Mouse (Mus musculus) liver, embryonic 14.5 days (tissue): ENCODE data around the gene Map2k1. TPM values are rescaled to one million over a fixed set of nuclear protein-coding genes. Genes with fewer than 3 reads are reported as not detected.
A peak's percentile ranks its signal among the peaks of the same experiment; 100 is the strongest.
"Not testable (repeated sequence)": the region's sequence is repeated elsewhere in the genome, so short reads cannot be mapped to it uniquely, and the experiment has no call there.

Experiments
- ATAC-seq: fragments of 200-750 bp; cut with Nextera tagmentation; 2 replicates; pipeline ENCODE4 v1.8.0; 2017; ENCODE audit warnings: moderate number of reproducible peaks, mild to moderate bottlenecking, moderate library complexity; ENCODE audit not compliant: insufficient read depth
- DNase-seq, 3 experiments: peaks; one replicate each; pipeline ENCODE4 v3.0.0-alpha.2; 2012 to 2013; ENCODE audit warnings: low read depth in 3 of 3, low spot score in 3 of 3
- H3K27ac ChIP-seq: fragments of 300-500 bp; sonication (generic); 2 replicates; pipeline ENCODE4 v1.5.1; 2014; ENCODE audit warnings: moderate library complexity, mild to moderate bottlenecking, control low read depth, inconsistent platforms
- H3K27me3 ChIP-seq: fragments of 300-500 bp; sonication (generic); 2 replicates; pipeline ENCODE4 v1.6.1; 2014; ENCODE audit warnings: mild to moderate bottlenecking, low read length, moderate library complexity; ENCODE audit not compliant: control insufficient read depth, insufficient read depth
- H3K36me3 ChIP-seq: fragments of 300-500 bp; sonication (generic); replicated peaks from 2 replicates; pipeline ENCODE4 v1.6.1; 2014; ENCODE audit warnings: low read depth; ENCODE audit not compliant: control insufficient read depth, insufficient read depth
- H3K4me1 ChIP-seq, 2 experiments: fragments of 200-500 bp in 1 of 2; fragments of 300-500 bp in 1 of 2; sonication (generic) in 1 of 2; replicated peaks; 2 replicates each; pipeline ENCODE4 v1.6.1; 2012 to 2014; ENCODE audit warnings: antibody characterized with exemption in 1 of 2, inconsistent platforms in 1 of 2, low read length in 1 of 2; ENCODE audit not compliant: control insufficient read depth in 2 of 2, insufficient read depth in 2 of 2
- H3K4me2 ChIP-seq: fragments of 300-500 bp; sonication (generic); 2 replicates; pipeline ENCODE4 v1.6.1; 2014; ENCODE audit warnings: low read depth, mild to moderate bottlenecking, control low read depth, moderate library complexity
- H3K4me3 ChIP-seq, 2 experiments: fragments of 200-500 bp in 1 of 2; fragments of 300-500 bp in 1 of 2; sonication (generic) in 1 of 2; 2 replicates each; pipeline ENCODE4 v1.5.1; 2012 to 2014; ENCODE audit warnings: low read depth in 2 of 2, low read length in 2 of 2, mild to moderate bottlenecking in 2 of 2, control low read depth in 1 of 2, inconsistent platforms in 1 of 2, moderate library complexity in 1 of 2; ENCODE audit not compliant: insufficient read depth in 1 of 2
- H3K9ac ChIP-seq: fragments of 300-500 bp; sonication (generic); replicated peaks from 2 replicates; pipeline ENCODE4 v1.6.1; 2014; ENCODE audit warnings: mild to moderate bottlenecking, control low read depth, moderate library complexity
- H3K9me3 ChIP-seq: fragments of 300-500 bp; sonication (generic); 2 replicates; pipeline ENCODE4 v1.6.1; 2016; ENCODE audit warnings: low read length, mixed read lengths; ENCODE audit not compliant: control insufficient read depth
- CTCF ChIP-seq: IDR thresholded peaks from 2 replicates; pipeline ENCODE4 v1.5.1; 2016; ENCODE audit warnings: antibody characterized with exemption, low read depth, control low read depth
- EP300 ChIP-seq: IDR thresholded peaks from 2 replicates; pipeline ENCODE4 v1.6.1; 2016; ENCODE audit warnings: antibody characterized with exemption, low read depth
- WGBS: fragments of 180-500 bp; shearing (Covaris S2); extraction: QIAGEN DNeasy Blood & Tissue Kit; methylation state at CpG from one replicate; pipeline ENCODE4 v1.1.7; 2014; ENCODE audit not compliant: insufficient replicate concordance; 5-methylcytosine and 5-hydroxymethylcytosine counted together
- polyA plus RNA-seq, 2 experiments: library from polyadenylated mRNA; depleted of rRNA in 1 of 2; stranded (reverse) in 1 of 2; unstranded in 1 of 2; fragments of >200 nt; fragmentation: Nextera tagmentation in 1 of 2; extraction: Ambion mirVana in 1 of 2; gene quantifications; 2 replicates each; pipeline versions ENCODE4 v1.2.1 to v1.2.3; 2012 to 2014

Map2k1 gene
- polyA plus RNA-seq, 2 experiments: 13.5 to 25.7 TPM

- Histone ChIP-seq H3K9me3 (no peaks in the 10 kb centered on the region), H3K4me1 (peaks cover 8 to 13% of the 10 kb centered on the region in 2 experiments), H3K4me2 (peak overlapping the region; percentile 71), H3K36me3 (peaks cover 43% of the 10 kb centered on the region), H3K27ac (peak overlapping the region; percentile 55), H3K4me3 (peak overlapping the region; percentile 93 to 95), H3K27me3 (no peaks in the 10 kb centered on the region), H3K9ac (peak overlapping the region; percentile 97)
- DNase-seq: no peak
- WGBS: under 1% methylated on average over 16 of the region's 16 CpGs
- no peak for TF ChIP-seq EP300
- no peak for TF ChIP-seq CTCF
- no peak for ATAC-seq
Measured at GRCm38 (mm10) chr9:64173666-64174220, 79.7 kb downstream of the Map2k1 start.

- peak within 1 kb of the TSS; percentile 97 for H3K9ac ChIP-seq
- peaks cover 39% of the 10 kb centered on the region for H3K36me3 ChIP-seq
- peak within 1 kb of the TSS; percentile 93 to 95 for H3K4me3 ChIP-seq
- peak within 1 kb of the TSS; percentile 71 for H3K27ac ChIP-seq
- H3K4me1 ChIP-seq: peaks cover 8 to 11% of the 10 kb centered on the region in 2 experiments
- H3K27me3 ChIP-seq: no peaks in the 10 kb centered on the region
- WGBS: under 1% methylated on average over 42 of the region's 42 CpGs
- no peaks in the 10 kb centered on the region for H3K9me3 ChIP-seq
- ATAC-seq: peak; percentile 81
- DNase-seq: peak; percentile 72 to 79 (median 73)
- peak within 1 kb of the TSS; percentile 71 for H3K4me2 ChIP-seq
- TF ChIP-seq EP300: peak; percentile 76
- no peak; the same call in 1 of the 2 replicates for TF ChIP-seq CTCF
Measured at GRCm38 (mm10) chr9:64172816-64173665, 80.4 kb downstream of the Map2k1 start, which contains the start of the genes Zwilch and Rpl4. TSS of gene Zwilch (minus strand) at chr9:64173104. TSS of gene Rpl4 (plus strand) at chr9:64173375.

- DNase-seq (no peak), ATAC-seq (peak; percentile 57)
- no peaks in the 10 kb centered on the region for H3K9me3 ChIP-seq
- H3K36me3 ChIP-seq: peaks cover 35% of the 10 kb centered on the region
- WGBS: 2% methylated on average over 18 of the region's 18 CpGs
- peaks cover 8 to 11% of the 10 kb centered on the region in 2 experiments for H3K4me1 ChIP-seq
- H3K4me3 ChIP-seq: peak overlapping the region; percentile 93 to 95
- peak overlapping the region; percentile 71 for H3K27ac ChIP-seq
- H3K27me3 ChIP-seq: no peaks in the 10 kb centered on the region
- H3K4me2 ChIP-seq: peak overlapping the region; percentile 71
- H3K9ac ChIP-seq: peak overlapping the region; percentile 97
- TF ChIP-seq EP300: no peak
- TF ChIP-seq CTCF: 0 out of 2 replicates have a peak, but pooled peaks have one; percentile 10
Measured at GRCm38 (mm10) chr9:64172145-64172815, 81.2 kb downstream of the Map2k1 start.

- whole genome bisulfite sequencing: 71% methylated on average over 3 of the region's 3 CpGs
- not testable (repeated sequence) for H3K4me1 ChIP-seq, H3K4me3 ChIP-seq, H3K9me3 ChIP-seq, H3K27me3 ChIP-seq, ATAC-seq, H3K9ac ChIP-seq, DNase-seq, H3K4me2 ChIP-seq, H3K27ac ChIP-seq
- peaks cover 15% of the 10 kb centered on the region for H3K36me3 ChIP-seq
Measured at GRCm38 (mm10) chr9:64169967-64170366, 83.5 kb downstream of the Map2k1 start.
